In genomic region chr2:178911646-178912045, GRCm38 (mm10) we compare ENCODE assay signal across 26 mouse cellular contexts.
DNase-seq lines count a peak whose midpoint lies in the region; ATAC-seq and TF ChIP-seq lines count a peak whose summit lies in the region.
"Had no signal": no experiment of that assay in that cellular context is flagged by ENCODE, and none has a peak within 500 bp of the region (broad histone marks: within the 10 kb centered on the region; RNA-seq: fewer than 3 reads in every experiment).

No protein-coding gene starts in this region.

- TF ChIP-seq CTCF in kidney, adult 2 months (conservative IDR thresholded peaks at IDR 0.05; ENCODE audit: insufficient read depth, insufficient read length, low read depth, low read length): no peak

- no peaks in the 10 kb centered on the region for H3K27me3 ChIP-seq in kidney, embryonic 16.5 days (ENCODE audit: insufficient read depth, low read length)
- H3K27me3 ChIP-seq in kidney, adult 2 months (replicated peaks; ENCODE audit: control insufficient read depth, insufficient read depth, low read length): no peaks in the 10 kb centered on the region
- no peaks in the 10 kb centered on the region for H3K27me3 ChIP-seq in embryonic facial prominence, embryonic 14.5 days (replicated peaks; ENCODE audit: control insufficient read depth, insufficient read depth, low read length)
- H3K27me3 ChIP-seq in limb, embryonic 12.5 days: no peaks in the 10 kb centered on the region
- H3K27me3 ChIP-seq: liver, embryonic 15.5 days; midbrain, embryonic 15.5 days; neural tube, embryonic 15.5 days had no signal

- no peak for DNase-seq in kidney, adult 2 months
- DNase-seq in embryonic facial prominence, embryonic 14.5 days (ENCODE audit: low spot score): peak; percentile 77
- DNase-seq in layer of hippocampus, adult 8-10 months (ENCODE audit: low spot score in 2 of 2): no peak
- no peak for DNase-seq in urinary bladder, postnatal 4 days (ENCODE audit: low spot score in 2 of 2)
- DNase-seq: B cell, adult 2 months; cerebellum, adult 2 months; cerebellum, postnatal 14 days; heart, adult 2 months; heart, postnatal 14 days; kidney, adult 8-10 months; lung, embryonic 14.5 days; lung, postnatal 14 days; retina, postnatal 1 day; right cerebral cortex, postnatal 14 days; thymus, postnatal 14 days had no signal

- H3K27ac ChIP-seq in kidney, embryonic 16.5 days (ENCODE audit: low read length): peak overlapping the region; percentile 0; the same call in 1 of the 2 replicates
- H3K27ac ChIP-seq in kidney, adult 2 months (ENCODE audit: insufficient read depth, low read depth, low read length): no peak overlapping the region
- no peak overlapping the region for H3K27ac ChIP-seq in embryonic facial prominence, embryonic 14.5 days (replicated peaks; ENCODE audit: low read depth, low read length)
- 0 out of 2 replicates have a peak overlapping the region, but pooled peaks have one; percentile 1 for H3K27ac ChIP-seq in limb, embryonic 12.5 days
- H3K27ac ChIP-seq: forebrain, embryonic 10.5 days; heart, adult 2 months; hindbrain, embryonic 10.5 days; liver, embryonic 15.5 days; midbrain, embryonic 10.5 days; midbrain, embryonic 15.5 days; neural tube, embryonic 15.5 days had no signal

- TF ChIP-seq POLR2A in kidney, adult 2 months (IDR thresholded peaks at IDR 0.05; ENCODE audit: low read depth, low read length): no peak

- no peak overlapping the region for H3K4me3 ChIP-seq in kidney, embryonic 16.5 days (ENCODE audit: low read length)
- H3K4me3 ChIP-seq in kidney, adult 2 months (ENCODE audit: insufficient read depth, low read depth, low read length): no peak overlapping the region
- H3K4me3 ChIP-seq in embryonic facial prominence, embryonic 14.5 days (ENCODE audit: low read depth, low read length): no peak overlapping the region
- H3K4me3 ChIP-seq in limb, embryonic 12.5 days (replicated peaks): no peak overlapping the region
- H3K4me3 ChIP-seq: forebrain, embryonic 10.5 days; heart, adult 2 months; hindbrain, embryonic 10.5 days; liver, embryonic 15.5 days; midbrain, embryonic 10.5 days; midbrain, embryonic 15.5 days; neural tube, embryonic 15.5 days had no signal

- peak; percentile 92 for ATAC-seq in kidney, embryonic 16.5 days (ENCODE audit: low FRiP score, low TSS enrichment)
- ATAC-seq in embryonic facial prominence, embryonic 14.5 days (ENCODE audit: low read depth): peak; percentile 87
- ATAC-seq in limb, embryonic 12.5 days (ENCODE audit: insufficient number of reproducible peaks, insufficient read depth, low FRiP score, low TSS enrichment, low read depth): peak; percentile 90
- no peak for ATAC-seq in erythroblast, adult 5-6 weeks (replicated peaks; ENCODE audit: low FRiP score, poor library complexity, severe bottlenecking)
- ATAC-seq: forebrain, embryonic 16.5 days; hindbrain, embryonic 16.5 days; midbrain, embryonic 15.5 days had no signal

- no peaks in the 10 kb centered on the region for H3K36me3 ChIP-seq in kidney, embryonic 16.5 days (ENCODE audit: insufficient read depth, low read length)
- no peaks in the 10 kb centered on the region for H3K36me3 ChIP-seq in kidney, adult 2 months (ENCODE audit: control insufficient read depth, insufficient read depth, low read length)
- H3K36me3 ChIP-seq in embryonic facial prominence, embryonic 14.5 days (ENCODE audit: control insufficient read depth, insufficient read depth, low read length): no peaks in the 10 kb centered on the region
- no peaks in the 10 kb centered on the region for H3K36me3 ChIP-seq in limb, embryonic 12.5 days
- H3K36me3 ChIP-seq: forebrain, embryonic 10.5 days; hindbrain, embryonic 10.5 days; liver, embryonic 15.5 days; midbrain, embryonic 10.5 days; midbrain, embryonic 15.5 days; neural tube, embryonic 15.5 days had no signal

- H3K9ac ChIP-seq in kidney, embryonic 16.5 days (replicated peaks; ENCODE audit: low read length): no peak overlapping the region
- no peak overlapping the region for H3K9ac ChIP-seq in embryonic facial prominence, embryonic 14.5 days (ENCODE audit: low read depth, low read length)
- no peak overlapping the region for H3K9ac ChIP-seq in limb, embryonic 12.5 days (replicated peaks)
- H3K9ac ChIP-seq: liver, embryonic 15.5 days; lung, embryonic 14.5 days; midbrain, embryonic 15.5 days; neural tube, embryonic 15.5 days had no signal

- H3K9me3 ChIP-seq in kidney, embryonic 16.5 days (ENCODE audit: low read length): no peaks in the 10 kb centered on the region
- H3K9me3 ChIP-seq in embryonic facial prominence, embryonic 14.5 days (ENCODE audit: control insufficient read depth, low read length): no peaks in the 10 kb centered on the region
- no peaks in the 10 kb centered on the region for H3K9me3 ChIP-seq in limb, embryonic 12.5 days
- H3K9me3 ChIP-seq: forebrain, embryonic 10.5 days; hindbrain, embryonic 10.5 days; liver, embryonic 15.5 days; midbrain, embryonic 10.5 days; midbrain, embryonic 15.5 days; neural tube, embryonic 15.5 days had no signal

- 23% methylated on average over 3 of the region's 3 CpGs for WGBS in kidney, embryonic 16.5 days
- 38% methylated on average over 3 of the region's 3 CpGs for WGBS in kidney, adult 2 months
- 55% methylated on average over 3 of the region's 3 CpGs for WGBS in embryonic facial prominence, embryonic 14.5 days
- WGBS in limb, embryonic 12.5 days: 19% methylated on average over 3 of the region's 3 CpGs

- no peak overlapping the region for H3K4me2 ChIP-seq in kidney, embryonic 16.5 days (replicated peaks; ENCODE audit: low read depth, low read length)
- H3K4me2 ChIP-seq in embryonic facial prominence, embryonic 14.5 days (ENCODE audit: low read depth, low read length): no peak overlapping the region
- H3K4me2 ChIP-seq in limb, embryonic 12.5 days: no peak overlapping the region
- H3K4me2 ChIP-seq: liver, embryonic 15.5 days; lung, embryonic 14.5 days; midbrain, embryonic 15.5 days; neural tube, embryonic 15.5 days had no signal

- H3K4me1 ChIP-seq in kidney, embryonic 16.5 days (ENCODE audit: insufficient read depth, low read length): no peaks in the 10 kb centered on the region
- no peaks in the 10 kb centered on the region for H3K4me1 ChIP-seq in kidney, adult 2 months (ENCODE audit: control insufficient read depth, insufficient read depth, low read length)
- H3K4me1 ChIP-seq in embryonic facial prominence, embryonic 14.5 days (ENCODE audit: control insufficient read depth, insufficient read depth, low read length): no peaks in the 10 kb centered on the region
- peaks cover 16% of the 10 kb centered on the region for H3K4me1 ChIP-seq in limb, embryonic 12.5 days (replicated peaks)
- H3K4me1 ChIP-seq: liver, embryonic 15.5 days; midbrain, embryonic 15.5 days had no signal

Comparison
In these comparisons a context has a peak if more than half of its experiments do, and no peak if none do; other contexts are left out.
1. H3K27ac ChIP-seq: peak in kidney, embryonic 16.5 days (single experiment) and limb, embryonic 12.5 days (single experiment); none in kidney, adult 2 months (single experiment) and embryonic facial prominence, embryonic 14.5 days (single experiment).